Mouse (Mus musculus): Measurements from ENCODE around the gene Fzd2. TPM values are rescaled to one million over a fixed set of nuclear protein-coding genes. Genes with fewer than 3 reads are reported as not detected.

Fzd2 gene
- total and polyA plus RNA-seq, 3 experiments: not detected

- H3K9me3 ChIP-seq (replicated peaks): peaks cover 5% of the 10 kb centered on the region
- H3K36me3 ChIP-seq (replicated peaks): no peaks in the 10 kb centered on the region
- DNase-seq (ENCODE audit: low spot score): no peak
- no peak overlapping the region for H3K4me3 ChIP-seq (ENCODE audit: low read depth, low read length)
- H3K4me1 ChIP-seq (ENCODE audit: insufficient read depth, low read depth, low read length): no peaks in the 10 kb centered on the region
- no peak for ATAC-seq (ENCODE audit: extremely low read depth, insufficient number of reproducible peaks, low FRiP score, poor library complexity, severe bottlenecking)
- H3K27me3 ChIP-seq (ENCODE audit: insufficient read depth, low read length): peaks cover 29% of the 10 kb centered on the region
- TF ChIP-seq POLR2AphosphoS5 (IDR thresholded peaks at IDR 0.05; ENCODE audit: insufficient replicate concordance, low read depth, low read length) (no peak), GATA2 (IDR thresholded peaks at IDR 0.05; ENCODE audit: borderline replicate concordance, low read depth, low read length) (no peak), GATA1 (IDR thresholded peaks at IDR 0.05; ENCODE audit: borderline replicate concordance, low read length) (no peak), CTCF (IDR thresholded peaks at IDR 0.05; ENCODE audit: low read depth, low read length) (no peak), TAL1 (conservative IDR thresholded peaks at IDR 0.05; ENCODE audit: low read depth, low read length) (no peak)
Observed at GRCm38 (mm10) chr11:102586445-102587130, 17.6 kb upstream of the Fzd2 start.

DNA sequence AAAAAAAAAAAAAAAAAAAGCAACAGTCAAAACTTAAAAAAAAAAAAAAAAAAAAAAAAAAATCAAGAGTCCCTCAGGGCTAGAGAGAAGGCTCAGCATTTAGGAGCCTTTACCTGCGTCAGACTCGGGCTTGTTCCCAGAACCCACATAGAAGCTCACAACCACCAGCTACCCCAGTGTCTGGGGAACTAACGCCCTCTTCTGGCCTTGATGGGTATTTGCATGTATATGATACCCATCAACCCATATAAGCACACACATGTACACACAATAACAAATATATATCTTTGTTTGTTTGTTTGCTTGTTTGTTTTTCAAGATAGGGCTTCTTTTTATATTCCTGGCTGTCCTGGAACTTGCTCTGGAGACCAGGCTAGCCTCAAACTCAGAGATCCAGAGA, 16.6 kb upstream of the Fzd2 start:
- H3K36me3 ChIP-seq (replicated peaks): no peaks in the 10 kb centered on the region
- no peak for DNase-seq (ENCODE audit: low spot score)
- no peaks in the 10 kb centered on the region for H3K4me1 ChIP-seq (ENCODE audit: insufficient read depth, low read depth, low read length)
- H3K4me3 ChIP-seq (ENCODE audit: low read depth, low read length): no peak overlapping the region
- TF ChIP-seq GATA1 (IDR thresholded peaks at IDR 0.05; ENCODE audit: borderline replicate concordance, low read length) (no peak), TAL1 (conservative IDR thresholded peaks at IDR 0.05; ENCODE audit: low read depth, low read length) (no peak), CTCF (IDR thresholded peaks at IDR 0.05; ENCODE audit: low read depth, low read length) (no peak), POLR2AphosphoS5 (IDR thresholded peaks at IDR 0.05; ENCODE audit: insufficient replicate concordance, low read depth, low read length) (no peak), GATA2 (IDR thresholded peaks at IDR 0.05; ENCODE audit: borderline replicate concordance, low read depth, low read length) (no peak)
- H3K27me3 ChIP-seq (ENCODE audit: insufficient read depth, low read length): peaks cover 20% of the 10 kb centered on the region
- no peak for ATAC-seq (ENCODE audit: extremely low read depth, insufficient number of reproducible peaks, low FRiP score, poor library complexity, severe bottlenecking)
- H3K9me3 ChIP-seq (replicated peaks): peaks cover 5% of the 10 kb centered on the region

DNA sequence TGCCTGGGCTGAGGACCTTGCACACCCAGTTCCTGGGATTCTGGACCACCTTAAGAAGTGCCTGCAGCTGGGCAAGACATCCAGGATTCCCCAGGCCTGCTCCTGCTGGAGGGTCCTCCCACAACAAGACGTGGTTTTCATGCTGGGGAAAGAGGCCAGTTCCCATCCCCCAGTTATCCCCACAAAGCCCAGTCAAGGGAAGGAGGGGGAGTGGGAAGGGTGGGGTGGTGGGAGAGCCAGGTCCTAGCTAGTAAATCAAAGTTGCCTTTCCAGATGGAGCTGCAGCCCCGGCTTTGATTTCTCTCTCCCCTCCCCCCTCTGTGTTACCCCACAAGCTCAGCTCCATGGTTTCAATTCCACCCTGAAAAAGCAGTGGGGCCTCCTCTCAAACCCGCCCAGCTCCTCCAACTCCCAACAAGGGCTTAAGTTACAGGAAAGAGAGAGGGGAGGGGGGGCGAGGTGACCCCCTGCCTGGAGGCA, 8.8 kb upstream of the Fzd2 start:
- no peaks in the 10 kb centered on the region for H3K36me3 ChIP-seq (replicated peaks)
- no peak for DNase-seq (ENCODE audit: low spot score)
- TF ChIP-seq POLR2AphosphoS5 (IDR thresholded peaks at IDR 0.05; ENCODE audit: insufficient replicate concordance, low read depth, low read length) (no peak), GATA1 (IDR thresholded peaks at IDR 0.05; ENCODE audit: borderline replicate concordance, low read length) (no peak), CTCF (IDR thresholded peaks at IDR 0.05; ENCODE audit: low read depth, low read length) (no peak), GATA2 (IDR thresholded peaks at IDR 0.05; ENCODE audit: borderline replicate concordance, low read depth, low read length) (no peak), TAL1 (conservative IDR thresholded peaks at IDR 0.05; ENCODE audit: low read depth, low read length) (no peak)
- no peak overlapping the region for H3K4me3 ChIP-seq (ENCODE audit: low read depth, low read length)
- ATAC-seq (ENCODE audit: extremely low read depth, insufficient number of reproducible peaks, low FRiP score, poor library complexity, severe bottlenecking): no peak
- H3K27me3 ChIP-seq (ENCODE audit: insufficient read depth, low read length): peaks cover 24% of the 10 kb centered on the region
- no peaks in the 10 kb centered on the region for H3K9me3 ChIP-seq (replicated peaks)
- no peaks in the 10 kb centered on the region for H3K4me1 ChIP-seq (ENCODE audit: insufficient read depth, low read depth, low read length)

DNA sequence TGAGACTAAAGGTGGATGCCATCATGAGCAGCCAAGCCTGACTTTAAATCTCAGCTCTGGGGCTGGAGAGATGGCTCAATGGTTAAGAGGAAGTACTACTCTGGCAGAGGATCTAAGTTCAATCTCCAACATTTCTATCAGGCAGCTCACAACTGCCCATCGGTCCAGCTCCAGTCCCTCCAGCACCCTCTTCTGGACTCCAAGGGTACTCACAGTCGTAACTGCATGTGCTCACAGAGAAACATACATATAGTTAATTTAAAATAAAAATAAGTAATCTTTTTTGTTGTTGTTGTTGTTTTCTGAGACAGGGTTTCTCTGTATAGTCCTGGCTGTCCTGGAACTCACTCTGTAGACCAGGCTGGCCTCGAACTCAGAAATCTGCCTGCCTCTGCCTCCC, 4.3 kb upstream of the Fzd2 start:
- H3K4me1 ChIP-seq (ENCODE audit: insufficient read depth, low read depth, low read length): no peaks in the 10 kb centered on the region
- no peaks in the 10 kb centered on the region for H3K36me3 ChIP-seq (replicated peaks)
- TF ChIP-seq TAL1 (conservative IDR thresholded peaks at IDR 0.05; ENCODE audit: low read depth, low read length) (no peak), GATA1 (IDR thresholded peaks at IDR 0.05; ENCODE audit: borderline replicate concordance, low read length) (no peak), POLR2AphosphoS5 (IDR thresholded peaks at IDR 0.05; ENCODE audit: insufficient replicate concordance, low read depth, low read length) (no peak), GATA2 (IDR thresholded peaks at IDR 0.05; ENCODE audit: borderline replicate concordance, low read depth, low read length) (no peak), CTCF (IDR thresholded peaks at IDR 0.05; ENCODE audit: low read depth, low read length) (no peak)
- peaks cover 39% of the 10 kb centered on the region for H3K27me3 ChIP-seq (ENCODE audit: insufficient read depth, low read length)
- no peak for DNase-seq (ENCODE audit: low spot score)
- peaks cover 3% of the 10 kb centered on the region for H3K9me3 ChIP-seq (replicated peaks)
- no peak overlapping the region for H3K4me3 ChIP-seq (ENCODE audit: low read depth, low read length)
- ATAC-seq (ENCODE audit: extremely low read depth, insufficient number of reproducible peaks, low FRiP score, poor library complexity, severe bottlenecking): no peak

GRCm38 (mm10) chr11:102602816-102603495, 1.2 kb upstream of the Fzd2 start:
- H3K27me3 ChIP-seq (ENCODE audit: insufficient read depth, low read length): peaks cover 35% of the 10 kb centered on the region
- DNase-seq (ENCODE audit: low spot score) (no peak), ATAC-seq (ENCODE audit: extremely low read depth, insufficient number of reproducible peaks, low FRiP score, poor library complexity, severe bottlenecking) (no peak)
- no peak overlapping the region for H3K4me3 ChIP-seq (ENCODE audit: low read depth, low read length)
- no peaks in the 10 kb centered on the region; the same call in 1 of the 2 replicates for H3K4me1 ChIP-seq (ENCODE audit: insufficient read depth, low read depth, low read length)
- TF ChIP-seq POLR2AphosphoS5 (IDR thresholded peaks at IDR 0.05; ENCODE audit: insufficient replicate concordance, low read depth, low read length): no peak
- no peaks in the 10 kb centered on the region for H3K36me3 ChIP-seq (replicated peaks)
- H3K9me3 ChIP-seq (replicated peaks): peaks cover 16% of the 10 kb centered on the region

GRCm38 (mm10) chr11:102603496-102603850, 723 bp upstream of the Fzd2 start:
- TF ChIP-seq GATA2 (IDR thresholded peaks at IDR 0.05; ENCODE audit: borderline replicate concordance, low read depth, low read length) (no peak), CTCF (IDR thresholded peaks at IDR 0.05; ENCODE audit: low read depth, low read length) (no peak), GATA1 (IDR thresholded peaks at IDR 0.05; ENCODE audit: borderline replicate concordance, low read length) (no peak)
- ATAC-seq (ENCODE audit: extremely low read depth, insufficient number of reproducible peaks, low FRiP score, poor library complexity, severe bottlenecking) (no peak), DNase-seq (ENCODE audit: low spot score) (no peak)
- Histone ChIP-seq H3K9me3 (replicated peaks) (peaks cover 16% of the 10 kb centered on the region), H3K27me3 (ENCODE audit: insufficient read depth, low read length) (peaks cover 35% of the 10 kb centered on the region), H3K36me3 (replicated peaks) (no peaks in the 10 kb centered on the region), H3K4me3 (ENCODE audit: low read depth, low read length) (no peak overlapping the region), H3K4me1 (ENCODE audit: insufficient read depth, low read depth, low read length) (no peaks in the 10 kb centered on the region; the same call in 1 of the 2 replicates)

Data from G1E (cell line).